Mouse (Mus musculus): ENCODE results near the gene Pls1.
A peak's percentile ranks its signal among the peaks of the same experiment; 100 is the strongest.

Gene Pls1

GRCm38 (mm10) chr9:95844825-95845460, at the start of gene Pls1:
Pls1 (minus strand) TSS chr9:95845311.
- DNase-seq (ENCODE audit: low read depth), result no peak

GRCm38 (mm10) chr9:95882751-95883150, 37.6 kb upstream of the Pls1 start:
- DNase-seq (ENCODE audit: low read depth), result no peak

GRCm38 (mm10) chr9:95878246-95878645, 33.1 kb upstream of the Pls1 start:
- no peak for DNase-seq (ENCODE audit: low read depth)

GRCm38 (mm10) chr9:95858027-95858570, 13.0 kb upstream of the Pls1 start:
- DNase-seq (ENCODE audit: low read depth), result no peak

- peak; percentile 76 for DNase-seq (ENCODE audit: low read depth)
Observed at GRCm38 (mm10) chr9:95857414-95858026, 12.4 kb upstream of the Pls1 start, which contains the start of gene Atr. Atr (plus strand) TSS chr9:95857597.

GRCm38 (mm10) chr9:95856004-95856403, 10.9 kb upstream of the Pls1 start:
- no peak for DNase-seq (ENCODE audit: low read depth)

- DNase-seq (ENCODE audit: low read depth), result no peak
Observed at GRCm38 (mm10) chr9:95854891-95855290, 9.8 kb upstream of the Pls1 start.

- DNase-seq (ENCODE audit: low read depth), result peak; percentile 32
Observed at GRCm38 (mm10) chr9:95852896-95853295, 7.8 kb upstream of the Pls1 start.

GRCm38 (mm10) chr9:95851671-95852070, 6.6 kb upstream of the Pls1 start:
- DNase-seq (ENCODE audit: low read depth), result no peak

- no peak for DNase-seq (ENCODE audit: low read depth)
Observed at GRCm38 (mm10) chr9:95845711-95846110, 600 bp upstream of the Pls1 start.

- DNase-seq (ENCODE audit: low read depth), result no peak
Observed at GRCm38 (mm10) chr9:95839424-95839823, 5.7 kb downstream of the Pls1 start.

- no peak for DNase-seq (ENCODE audit: low read depth)
Observed at GRCm38 (mm10) chr9:95835741-95836140, 9.4 kb downstream of the Pls1 start.

GRCm38 (mm10) chr9:95834799-95835198, 10.3 kb downstream of the Pls1 start:
- DNase-seq (ENCODE audit: low read depth), result no peak

GRCm38 (mm10) chr9:95832758-95833157, 12.4 kb downstream of the Pls1 start:
- DNase-seq (ENCODE audit: low read depth), result no peak

GRCm38 (mm10) chr9:95827565-95827964, 17.5 kb downstream of the Pls1 start:
- DNase-seq (ENCODE audit: low read depth), result no peak

GRCm38 (mm10) chr9:95822531-95822930, 22.6 kb downstream of the Pls1 start:
- no peak for DNase-seq (ENCODE audit: low read depth)

- no peak for DNase-seq (ENCODE audit: low read depth)
Observed at GRCm38 (mm10) chr9:95815706-95816105, 29.4 kb downstream of the Pls1 start.

GRCm38 (mm10) chr9:95815015-95815673, 30.0 kb downstream of the Pls1 start:
- DNase-seq (ENCODE audit: low read depth), result no peak

GRCm38 (mm10) chr9:95813721-95814531, 31.2 kb downstream of the Pls1 start:
- DNase-seq (ENCODE audit: low read depth), result no peak

- DNase-seq (ENCODE audit: low read depth), result no peak
Observed at GRCm38 (mm10) chr9:95811817-95812216, 33.3 kb downstream of the Pls1 start.

GRCm38 (mm10) chr9:95809596-95809995, 35.5 kb downstream of the Pls1 start:
- DNase-seq (ENCODE audit: low read depth), result no peak

GRCm38 (mm10) chr9:95805449-95805848, 39.7 kb downstream of the Pls1 start:
- no peak for DNase-seq (ENCODE audit: low read depth)
